Mouse (Mus musculus) heart, postnatal 0 days (tissue): ENCODE measurements around the gene Mturn. TPM values are rescaled to one million over a fixed set of nuclear protein-coding genes. Genes with fewer than 3 reads are reported as not detected.
A peak's percentile ranks its signal among the peaks of the same experiment; 100 is the strongest.

Source experiments
- ATAC-seq: fragments of 200-750 bp; cut with Nextera tagmentation; 2 replicates; pipeline ENCODE4 v1.8.0; 2017; ENCODE audit warnings: low read depth, moderate number of reproducible peaks, moderate library complexity; ENCODE audit not compliant: insufficient read depth
- DNase-seq: peaks from one replicate; pipeline ENCODE4 v3.0.0-alpha.2; 2016; ENCODE audit warnings: low spot score
- H3K27ac ChIP-seq: fragments of 300-500 bp; sonication (generic); 2 replicates; pipeline ENCODE4 v1.5.1; 2014; ENCODE audit warnings: low read depth, mild to moderate bottlenecking
- H3K27me3 ChIP-seq: fragments of 300-500 bp; sonication (generic); 2 replicates; pipeline ENCODE4 v1.6.1; 2014; ENCODE audit warnings: low read length, mixed read lengths; ENCODE audit not compliant: control insufficient read depth, insufficient read depth
- H3K36me3 ChIP-seq: fragments of 300-500 bp; sonication (generic); replicated peaks from 2 replicates; pipeline ENCODE4 v1.6.1; 2014; ENCODE audit warnings: low read length, mixed read lengths; ENCODE audit not compliant: control insufficient read depth, insufficient read depth
- H3K4me1 ChIP-seq: fragments of 300-500 bp; sonication (generic); 2 replicates; pipeline ENCODE4 v1.6.1; 2014; ENCODE audit warnings: antibody characterized with exemption; ENCODE audit not compliant: control insufficient read depth, insufficient read depth
- H3K4me2 ChIP-seq: fragments of 300-500 bp; sonication (generic); 2 replicates; pipeline ENCODE4 v1.6.1; 2014; ENCODE audit warnings: low read depth, mild to moderate bottlenecking, low read length, moderate library complexity
- H3K4me3 ChIP-seq: fragments of 300-500 bp; sonication (generic); 2 replicates; pipeline ENCODE4 v1.5.1; 2014; ENCODE audit warnings: low read depth, low read length
- H3K9ac ChIP-seq: fragments of 300-500 bp; sonication (generic); replicated peaks from 2 replicates; pipeline ENCODE4 v1.6.1; 2014; ENCODE audit warnings: low read depth, low read length, mixed read lengths
- H3K9me3 ChIP-seq: fragments of 300-500 bp; sonication (generic); replicated peaks from 2 replicates; pipeline ENCODE4 v1.6.1; 2016; ENCODE audit warnings: low read length; ENCODE audit not compliant: control insufficient read depth
- CTCF ChIP-seq: IDR thresholded peaks from 2 replicates; pipeline ENCODE4 v1.5.1; 2016; ENCODE audit warnings: antibody characterized with exemption, control low read depth, low read depth
- EP300 ChIP-seq: IDR thresholded peaks from 2 replicates; pipeline ENCODE4 v1.6.1; 2016; ENCODE audit warnings: antibody characterized with exemption, low read depth
- WGBS: fragments of 180-500 bp; shearing (Covaris S2); extraction: QIAGEN DNeasy Blood & Tissue Kit; methylation state at CpG from one replicate; pipeline ENCODE4 v1.1.7; 2014; 5-methylcytosine and 5-hydroxymethylcytosine counted together
- polyA plus RNA-seq: library from polyadenylated mRNA; unstranded; fragments of >200 nt; fragmentation: Nextera tagmentation; extraction: Ambion mirVana; gene quantifications from 2 replicates; pipeline ENCODE4 v1.2.1, GENCODE M21; 2015
- total RNA-seq: library from RNA; depleted of rRNA; stranded (reverse); fragments of >200 nt; gene quantifications from 2 replicates; pipeline ENCODE4 v1.2.3, GENCODE M21; 2014; ENCODE audit warnings: low replicate concordance; rRNA removed

Gene Mturn
- 5.6 and 15.0 TPM in 2 replicates for total RNA-seq
- 3.2 and 4.2 TPM in 2 replicates for polyA plus RNA-seq

GRCm38 (mm10) chr6:54680891-54681745 lies at the start of gene Mturn:
Mturn (plus strand) TSS chr6:54681624.
- peak within 1 kb of the TSS; percentile 75 for H3K4me3 ChIP-seq
- H3K9ac ChIP-seq = peak within 1 kb of the TSS; percentile 66
- peak within 1 kb of the TSS; percentile 95 for H3K4me2 ChIP-seq
- DNase-seq (peak; percentile 92), ATAC-seq (peak; percentile 98)
- peaks cover 15% of the 10 kb centered on the region for H3K4me1 ChIP-seq
- H3K9me3 ChIP-seq = no peaks in the 10 kb centered on the region
- no peak for TF ChIP-seq CTCF
- TF ChIP-seq EP300 = no peak
- WGBS = 3% methylated on average over 40 of the region's 48 CpGs
- H3K27me3 ChIP-seq = peaks cover 6% of the 10 kb centered on the region; the same call in 1 of the 2 replicates
- H3K36me3 ChIP-seq = no peaks in the 10 kb centered on the region
- peak within 1 kb of the TSS; percentile 65 for H3K27ac ChIP-seq

- H3K9ac ChIP-seq = no peak overlapping the region
- H3K4me3 ChIP-seq = no peak overlapping the region
- no peak overlapping the region for H3K4me2 ChIP-seq
- peaks cover 24% of the 10 kb centered on the region for H3K36me3 ChIP-seq
- 76% methylated on average over 3 of the region's 3 CpGs for WGBS
- TF ChIP-seq EP300 = no peak
- no peak for TF ChIP-seq CTCF
- H3K27ac ChIP-seq = no peak overlapping the region
- no peaks in the 10 kb centered on the region for H3K9me3 ChIP-seq
- DNase-seq (no peak), ATAC-seq (no peak)
- H3K4me1 ChIP-seq = no peaks in the 10 kb centered on the region
- no peaks in the 10 kb centered on the region for H3K27me3 ChIP-seq
Measured at GRCm38 (mm10) chr6:54639877-54640276, 41.5 kb upstream of the Mturn start.

- 94% methylated on average over 2 of the region's 2 CpGs for WGBS
- no peak overlapping the region for H3K4me3 ChIP-seq
- H3K9ac ChIP-seq = no peak overlapping the region
- no peaks in the 10 kb centered on the region for H3K27me3 ChIP-seq
- H3K9me3 ChIP-seq = no peaks in the 10 kb centered on the region
- peaks cover 24% of the 10 kb centered on the region for H3K36me3 ChIP-seq
- H3K4me2 ChIP-seq = no peak overlapping the region
- no peak for TF ChIP-seq EP300
- TF ChIP-seq CTCF = no peak
- DNase-seq (no peak), ATAC-seq (no peak)
- no peak overlapping the region for H3K27ac ChIP-seq
- H3K4me1 ChIP-seq = no peaks in the 10 kb centered on the region
Measured at GRCm38 (mm10) chr6:54641953-54642352, 39.5 kb upstream of the Mturn start.

- Histone ChIP-seq H3K9ac (no peak overlapping the region), H3K4me1 (no peaks in the 10 kb centered on the region), H3K27me3 (no peaks in the 10 kb centered on the region), H3K9me3 (no peaks in the 10 kb centered on the region), H3K36me3 (peaks cover 22% of the 10 kb centered on the region), H3K4me2 (no peak overlapping the region), H3K4me3 (no peak overlapping the region), H3K27ac (no peak overlapping the region)
- ATAC-seq (no peak), DNase-seq (no peak)
- TF ChIP-seq EP300 (no peak), CTCF (no peak)
- WGBS = 52% methylated on average over 4 of the region's 4 CpGs
Measured at GRCm38 (mm10) chr6:54643181-54643580, 38.2 kb upstream of the Mturn start.

GRCm38 (mm10) chr6:54655471-54656095 lies 25.8 kb upstream of the Mturn start:
- Histone ChIP-seq H3K9ac (no peak overlapping the region), H3K4me3 (no peak overlapping the region), H3K4me1 (no peaks in the 10 kb centered on the region), H3K9me3 (no peaks in the 10 kb centered on the region), H3K27ac (peak overlapping the region; percentile 46; the same call in 1 of the 2 replicates), H3K27me3 (no peaks in the 10 kb centered on the region), H3K36me3 (no peaks in the 10 kb centered on the region), H3K4me2 (no peak overlapping the region)
- DNase-seq (peak; percentile 36), ATAC-seq (peak; percentile 39; the same call in 1 of the 2 replicates)
- TF ChIP-seq CTCF (no peak), EP300 (no peak)
- 60% methylated on average over 11 of the region's 11 CpGs for WGBS
